Comparison of ENCODE assay signal across 24 mouse cellular contexts in the genomic region with DNA sequence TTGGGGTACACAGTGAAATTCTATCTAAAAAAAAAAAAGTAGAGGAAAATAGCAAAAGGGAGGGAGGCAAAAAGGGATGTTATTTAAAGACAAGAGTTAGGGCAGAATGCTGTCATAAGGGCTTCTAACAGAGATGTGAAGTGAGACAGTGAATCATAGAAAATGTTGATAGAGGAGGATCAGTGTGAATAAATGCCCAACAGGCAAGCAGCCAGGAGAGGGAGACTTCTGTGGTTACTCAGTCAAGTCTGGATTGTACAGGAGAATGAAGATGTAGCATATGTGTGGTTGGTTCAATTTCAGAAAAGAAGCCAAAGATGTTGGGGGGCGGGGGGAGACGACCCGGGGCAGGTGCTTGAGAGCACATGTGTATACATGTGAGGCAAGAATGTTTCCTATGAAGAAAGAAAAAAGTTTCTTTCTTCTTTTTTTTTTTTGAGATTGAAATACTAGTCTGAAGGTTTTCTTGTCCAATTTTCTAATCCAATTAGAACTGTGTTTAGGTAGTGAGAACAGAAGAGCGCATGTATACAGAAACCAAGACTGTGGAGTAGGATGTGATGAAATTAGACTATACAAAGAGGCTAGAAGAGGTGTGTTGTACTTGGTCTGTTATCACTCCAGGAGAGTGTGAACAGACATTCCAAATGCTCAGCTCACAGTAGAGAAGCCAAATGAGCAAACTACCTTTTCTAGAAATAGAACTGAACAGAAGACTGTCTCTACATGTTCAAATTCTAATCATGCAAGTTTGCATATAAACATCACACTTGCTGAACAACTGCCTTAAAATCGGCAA.
DNase-seq lines count a peak whose midpoint lies in the region; ATAC-seq and TF ChIP-seq lines count a peak whose summit lies in the region.
"Had no signal": no experiment of that assay in that cellular context is flagged by ENCODE, and none has a peak within 500 bp of the region (broad histone marks: within the 10 kb centered on the region; RNA-seq: fewer than 3 reads in every experiment).

No protein-coding gene starts in this region.

- peak; percentile 52; the same call in 1 of the 2 replicates for ATAC-seq in heart, embryonic 16.5 days (replicated peaks; ENCODE audit: extremely low read depth, insufficient read depth, low FRiP score)
- ATAC-seq in lung, postnatal 0 days, result no peak
- ATAC-seq: activated CD4-positive, CD25-positive, alpha-beta regulatory T cell, adult 4 months; CD4-positive, CD25-positive, alpha-beta regulatory T cell, adult 4 months; forebrain, postnatal 0 days; hindbrain, postnatal 0 days; Patski had no signal

- no peak overlapping the region for H3K4me3 ChIP-seq in heart, embryonic 16.5 days (ENCODE audit: low read length)
- no peak overlapping the region for H3K4me3 ChIP-seq in lung, postnatal 0 days (ENCODE audit: low read depth, low read length)
- no peak overlapping the region for H3K4me3 ChIP-seq in left cerebral cortex, adult 2 months
- H3K4me3 ChIP-seq: embryonic facial prominence, embryonic 13.5 days; forebrain, embryonic 12.5 days; heart, embryonic 10.5 days; hindbrain, embryonic 13.5 days had no signal

- H3K9me3 ChIP-seq in heart, embryonic 16.5 days (replicated peaks; ENCODE audit: control insufficient read depth, low read length), result no peaks in the 10 kb centered on the region
- no peaks in the 10 kb centered on the region for H3K9me3 ChIP-seq in lung, postnatal 0 days (ENCODE audit: low read length)
- H3K9me3 ChIP-seq: embryonic facial prominence, embryonic 13.5 days; forebrain, embryonic 12.5 days; G1E; heart, embryonic 10.5 days; hindbrain, embryonic 13.5 days had no signal

- no peaks in the 10 kb centered on the region for H3K27me3 ChIP-seq in heart, embryonic 16.5 days (ENCODE audit: control insufficient read depth, insufficient read depth, low read length)
- no peaks in the 10 kb centered on the region for H3K27me3 ChIP-seq in lung, postnatal 0 days (replicated peaks; ENCODE audit: insufficient read depth, low read length)
- H3K27me3 ChIP-seq: embryonic facial prominence, embryonic 13.5 days; forebrain, embryonic 12.5 days; hindbrain, embryonic 13.5 days; Patski had no signal

- TF ChIP-seq CTCF in lung, postnatal 0 days (IDR thresholded peaks at IDR 0.05), result peak; percentile 12; the same call in 1 of the 2 replicates
- no peak; the same call in 1 of the 2 replicates for TF ChIP-seq CTCF in left cerebral cortex, adult 2 months (IDR thresholded peaks at IDR 0.05)

- H3K27ac ChIP-seq in heart, embryonic 16.5 days (ENCODE audit: low read length), result no peak overlapping the region
- no peak overlapping the region for H3K27ac ChIP-seq in lung, postnatal 0 days (ENCODE audit: low read length)
- no peak overlapping the region for H3K27ac ChIP-seq in left cerebral cortex, adult 2 months
- H3K27ac ChIP-seq: embryonic facial prominence, embryonic 13.5 days; forebrain, embryonic 12.5 days; heart, embryonic 10.5 days; hindbrain, embryonic 13.5 days; hindbrain, postnatal 0 days had no signal

- H3K36me3 ChIP-seq in heart, embryonic 16.5 days (ENCODE audit: control insufficient read depth, insufficient read depth), result peaks cover 14% of the 10 kb centered on the region
- H3K36me3 ChIP-seq in lung, postnatal 0 days (ENCODE audit: insufficient read depth, low read length), result peaks cover 4% of the 10 kb centered on the region; the same call in 1 of the 2 replicates

- intact Hi-C loops in left cerebral cortex, adult 2 months (cut with DNase I), result no loop called here

- H3K9ac ChIP-seq in heart, embryonic 16.5 days (ENCODE audit: low read length), result no peak overlapping the region
- H3K9ac ChIP-seq in lung, postnatal 0 days (replicated peaks; ENCODE audit: low read depth), result no peak overlapping the region
- H3K9ac ChIP-seq: embryonic facial prominence, embryonic 13.5 days; forebrain, embryonic 12.5 days; forebrain, postnatal 0 days; hindbrain, embryonic 13.5 days had no signal

- no peak for TF ChIP-seq EP300 in lung, postnatal 0 days (IDR thresholded peaks at IDR 0.05)

- no peak for DNase-seq in heart, postnatal 4 days
- no peak for DNase-seq in lung, postnatal 0 days (ENCODE audit: low spot score)
- no peak for DNase-seq in lung, postnatal 10 days
- DNase-seq in Muller cell, postnatal 12 days (ENCODE audit: inconsistent ontology term), result peak; percentile 30
- DNase-seq in brain, adult 2 months (ENCODE audit: low read depth, low spot score), result peak; percentile 70
- no peak for DNase-seq in left cerebral cortex, adult 2 months (ENCODE audit: extremely low spot score in 1 of 2, low spot score in 2 of 2)
- DNase-seq: adrenal gland, postnatal 14 days; B cell, adult 2 months; cerebellum, adult 18-20 months; cerebellum, adult 9-11 months; cerebellum, postnatal 36 days; forebrain, postnatal 0 days; gastrocnemius, postnatal 36 days; heart, adult 11 months had no signal

- H3K4me2 ChIP-seq in heart, embryonic 16.5 days (ENCODE audit: low read depth, low read length), result no peak overlapping the region
- no peak overlapping the region for H3K4me2 ChIP-seq in lung, postnatal 0 days (replicated peaks; ENCODE audit: low read depth, low read length)
- H3K4me2 ChIP-seq: embryonic facial prominence, embryonic 13.5 days; forebrain, embryonic 12.5 days; hindbrain, embryonic 13.5 days had no signal

- WGBS in heart, embryonic 16.5 days, result 70% methylated on average over 5 of the region's 5 CpGs
- WGBS in lung, postnatal 0 days, result 89% methylated on average over 5 of the region's 5 CpGs

- peaks cover 8% of the 10 kb centered on the region for H3K4me1 ChIP-seq in heart, embryonic 16.5 days (ENCODE audit: control insufficient read depth, insufficient read depth, low read length)
- H3K4me1 ChIP-seq in lung, postnatal 0 days (ENCODE audit: insufficient read depth, low read depth, low read length), result no peaks in the 10 kb centered on the region
- H3K4me1 ChIP-seq: embryonic facial prominence, embryonic 13.5 days; forebrain, embryonic 12.5 days; heart, embryonic 10.5 days had no signal

Comparison
In these comparisons a context has a peak if more than half of its experiments do, and no peak if none do; other contexts are left out.
1. DNase-seq: peak in Muller cell, postnatal 12 days (single experiment) and brain, adult 2 months (single experiment); none in heart, postnatal 4 days (single experiment), lung, postnatal 0 days (single experiment), lung, postnatal 10 days (single experiment) and left cerebral cortex, adult 2 months (0 of 2).